Mouse (Mus musculus) layer of hippocampus, adult 2 months (tissue): ENCODE measurements around the gene Odf2l. TPM values are rescaled to one million over a fixed set of nuclear protein-coding genes. Genes with fewer than 3 reads are reported as not detected.
A peak's percentile ranks its signal among the peaks of the same experiment; 100 is the strongest.

Experiments used
- DNase-seq, 2 experiments: peaks; one replicate each; pipeline ENCODE4 v3.0.0; 2022; ENCODE audit warnings: low spot score in 2 of 2
- H3K27ac ChIP-seq: fragments of 200-600 bp; 2 replicates; pipeline ENCODE4 v1.8.1; 2022
- H3K4me3 ChIP-seq: fragments of 200-600 bp; 2 replicates; pipeline ENCODE4 v1.8.1; 2022; ENCODE audit warnings: mild to moderate bottlenecking
- CTCF ChIP-seq: fragments of 200-600 bp; conservative IDR thresholded peaks from 2 replicates; pipeline ENCODE4 v1.8.1; 2022; ENCODE audit warnings: antibody characterized with exemption, mild to moderate bottlenecking, moderate library complexity
- long read RNA-seq, 2 experiments: library from polyadenylated mRNA; stranded (forward); transcript quantifications; one replicate each; pipeline ENCODE4 v2.0.0; 2021; ENCODE audit warnings: borderline mapping rate in 2 of 2
- total RNA-seq, 2 experiments: library from RNA; stranded (reverse); gene quantifications; 2 replicates each; pipeline ENCODE4 v1.2.3; 2021

Gene Odf2l
- 10 to 100 TPM; 18.0 to 25.9 TPM for total RNA-seq
- long read RNA-seq, experiment 1, partial matches to known transcripts: 0 of 4 reads
- long read RNA-seq, experiment 1, other reads (novel, unspliced or antisense): 4 of 4 reads
- long read RNA-seq, experiment 2, partial matches to known transcripts: 1 of 7 reads
- long read RNA-seq, experiment 2, other reads (novel, unspliced or antisense): 5 of 7 reads

- H3K4me3 ChIP-seq: peak within 1 kb of the TSS; percentile 91
- no peak for TF ChIP-seq CTCF
- peak within 1 kb of the TSS; percentile 99 for H3K27ac ChIP-seq
- peak; percentile 97 for DNase-seq
Observed at GRCm38 (mm10) chr3:145118254-145119001, at the start of gene Odf2l. TSS of gene Odf2l (plus strand) at chr3:145118588.

GRCm38 (mm10) chr3:145068964-145069363 is 49.4 kb upstream of the Odf2l start:
- no peak for TF ChIP-seq CTCF
- H3K4me3 ChIP-seq: no peak overlapping the region
- no peak overlapping the region for H3K27ac ChIP-seq
- no peak for DNase-seq

- DNase-seq: no peak
- Histone ChIP-seq H3K4me3 (no peak overlapping the region), H3K27ac (no peak overlapping the region)
- no peak for TF ChIP-seq CTCF
Observed at GRCm38 (mm10) chr3:145072339-145072738, 46.0 kb upstream of the Odf2l start.

GRCm38 (mm10) chr3:145078405-145078804 is 40.0 kb upstream of the Odf2l start:
- no peak overlapping the region for H3K4me3 ChIP-seq
- no peak overlapping the region for H3K27ac ChIP-seq
- TF ChIP-seq CTCF: no peak
- DNase-seq: no peak

- H3K4me3 ChIP-seq: no peak overlapping the region
- TF ChIP-seq CTCF: no peak
- no peak for DNase-seq
- no peak overlapping the region for H3K27ac ChIP-seq
Observed at GRCm38 (mm10) chr3:145080904-145081303, 37.5 kb upstream of the Odf2l start.

GRCm38 (mm10) chr3:145083081-145083480 is 35.3 kb upstream of the Odf2l start:
- DNase-seq: no peak
- Histone ChIP-seq H3K4me3 (no peak overlapping the region), H3K27ac (no peak overlapping the region)
- no peak for TF ChIP-seq CTCF

- no peak overlapping the region for H3K27ac ChIP-seq
- no peak for DNase-seq
- H3K4me3 ChIP-seq: no peak overlapping the region
- no peak for TF ChIP-seq CTCF
Observed at GRCm38 (mm10) chr3:145086180-145086579, 32.2 kb upstream of the Odf2l start.

GRCm38 (mm10) chr3:145087857-145088598 is 30.4 kb upstream of the Odf2l start:
- no peak for DNase-seq
- H3K27ac ChIP-seq: no peak overlapping the region
- no peak overlapping the region for H3K4me3 ChIP-seq
- no peak for TF ChIP-seq CTCF

- no peak for DNase-seq
- no peak for TF ChIP-seq CTCF
- H3K4me3 ChIP-seq: no peak within 1 kb of the TSS
- no peak within 1 kb of the TSS for H3K27ac ChIP-seq
Observed at GRCm38 (mm10) chr3:145099291-145099690, 19.1 kb upstream of the Odf2l start, which contains the start of gene Clca2. TSS of gene Clca2 (minus strand) at chr3:145099443.

GRCm38 (mm10) chr3:145101891-145102555 is 16.4 kb upstream of the Odf2l start:
- DNase-seq: no peak
- no peak overlapping the region for H3K4me3 ChIP-seq
- H3K27ac ChIP-seq: no peak overlapping the region
- TF ChIP-seq CTCF: no peak

- no peak for DNase-seq
- TF ChIP-seq CTCF: no peak
- Histone ChIP-seq H3K27ac (no peak overlapping the region), H3K4me3 (no peak overlapping the region)
Observed at GRCm38 (mm10) chr3:145103321-145103720, 15.1 kb upstream of the Odf2l start.

GRCm38 (mm10) chr3:145103770-145104169 is 14.6 kb upstream of the Odf2l start:
- no peak for DNase-seq
- Histone ChIP-seq H3K27ac (no peak overlapping the region), H3K4me3 (no peak overlapping the region)
- no peak for TF ChIP-seq CTCF
